Mouse (Mus musculus) hindbrain, embryonic 16.5 days (tissue): ENCODE data around the gene Gng4. TPM values are rescaled to one million over a fixed set of nuclear protein-coding genes. Genes with fewer than 3 reads are reported as not detected.

Source experiments
- ATAC-seq: fragments of 200-750 bp; cut with Nextera tagmentation; 2 replicates; pipeline ENCODE4 v1.8.0; 2017; ENCODE audit warnings: moderate TSS enrichment, moderate library complexity
- H3K27ac ChIP-seq: fragments of 300-500 bp; sonication (generic); 2 replicates; pipeline ENCODE4 v1.5.1; 2014; ENCODE audit warnings: low read depth, mild to moderate bottlenecking, control low read depth, low read length, moderate library complexity
- H3K27me3 ChIP-seq: fragments of 300-500 bp; sonication (generic); replicated peaks from 2 replicates; pipeline ENCODE4 v1.6.1; 2014; ENCODE audit warnings: low read length; ENCODE audit not compliant: control insufficient read depth, insufficient read depth
- H3K36me3 ChIP-seq: fragments of 300-500 bp; sonication (generic); 2 replicates; pipeline ENCODE4 v1.6.1; 2014; ENCODE audit warnings: mild to moderate bottlenecking, low read length, moderate library complexity, mixed read lengths; ENCODE audit not compliant: control insufficient read depth, insufficient read depth
- H3K4me1 ChIP-seq: fragments of 300-500 bp; sonication (generic); 2 replicates; pipeline ENCODE4 v1.6.1; 2014; ENCODE audit warnings: low read depth, low read length; ENCODE audit not compliant: control insufficient read depth, insufficient read depth
- H3K4me2 ChIP-seq: fragments of 300-500 bp; sonication (generic); 2 replicates; pipeline ENCODE4 v1.6.1; 2014; ENCODE audit warnings: mild to moderate bottlenecking, low read length, control low read depth, moderate library complexity
- H3K4me3 ChIP-seq: fragments of 300-500 bp; sonication (generic); 2 replicates; pipeline ENCODE4 v1.5.1; 2014; ENCODE audit warnings: mild to moderate bottlenecking, low read length, control low read depth, moderate library complexity
- H3K9ac ChIP-seq: fragments of 300-500 bp; sonication (generic); 2 replicates; pipeline ENCODE4 v1.6.1; 2014; ENCODE audit warnings: low read depth, mild to moderate bottlenecking, control low read depth, low read length, moderate library complexity
- H3K9me3 ChIP-seq: fragments of 300-500 bp; sonication (generic); 2 replicates; pipeline ENCODE4 v1.6.1; 2014; ENCODE audit warnings: mild to moderate bottlenecking, low read length, moderate library complexity; ENCODE audit not compliant: control insufficient read depth
- WGBS: fragments of 180-500 bp; shearing (Covaris S2); extraction: QIAGEN DNeasy Blood & Tissue Kit; methylation state at CpG from one replicate; pipeline ENCODE4 v1.1.7; 2014; 5-methylcytosine and 5-hydroxymethylcytosine counted together
- polyA plus RNA-seq: library from polyadenylated mRNA; unstranded; fragments of >200 nt; fragmentation: Nextera tagmentation; extraction: Ambion mirVana; gene quantifications from 2 replicates; pipeline ENCODE4 v1.2.1, GENCODE M21; 2015

The Gng4 gene
- polyA plus RNA-seq, 1 experiment from 2014 or later: 105 TPM

- Histone ChIP-seq H3K36me3 (no peaks in the 10 kb centered on the region), H3K4me3 (no peak overlapping the region), H3K9ac (no peak overlapping the region), H3K9me3 (peaks cover 16% of the 10 kb centered on the region), H3K27me3 (no peaks in the 10 kb centered on the region), H3K4me2 (no peak overlapping the region), H3K27ac (no peak overlapping the region), H3K4me1 (no peaks in the 10 kb centered on the region)
- 63% methylated on average over 2 of the region's 2 CpGs for whole genome bisulfite sequencing
- no peak for ATAC-seq
Observed at GRCm38 (mm10) chr13:13835180-13835579, 51.3 kb downstream of the Gng4 start.

GRCm38 (mm10) chr13:13845021-13845420 is 61.2 kb downstream of the Gng4 start:
- no peak overlapping the region for H3K9ac ChIP-seq
- H3K4me1 ChIP-seq: no peaks in the 10 kb centered on the region
- H3K36me3 ChIP-seq: no peaks in the 10 kb centered on the region
- no peaks in the 10 kb centered on the region for H3K27me3 ChIP-seq
- H3K4me2 ChIP-seq: no peak overlapping the region
- no peaks in the 10 kb centered on the region for H3K9me3 ChIP-seq
- 71% methylated on average over 4 of the region's 4 CpGs for WGBS
- no peak for ATAC-seq
- H3K4me3 ChIP-seq: no peak overlapping the region
- H3K27ac ChIP-seq: no peak overlapping the region

GRCm38 (mm10) chr13:13847075-13847599 is 63.3 kb downstream of the Gng4 start:
- H3K9ac ChIP-seq: no peak overlapping the region
- H3K4me3 ChIP-seq: no peak overlapping the region
- H3K27me3 ChIP-seq: no peaks in the 10 kb centered on the region
- WGBS: 83% methylated on average over 3 of the region's 3 CpGs
- no peak overlapping the region for H3K27ac ChIP-seq
- no peak for ATAC-seq
- no peak overlapping the region for H3K4me2 ChIP-seq
- H3K4me1 ChIP-seq: no peaks in the 10 kb centered on the region
- H3K36me3 ChIP-seq: no peaks in the 10 kb centered on the region
- no peaks in the 10 kb centered on the region for H3K9me3 ChIP-seq

DNA sequence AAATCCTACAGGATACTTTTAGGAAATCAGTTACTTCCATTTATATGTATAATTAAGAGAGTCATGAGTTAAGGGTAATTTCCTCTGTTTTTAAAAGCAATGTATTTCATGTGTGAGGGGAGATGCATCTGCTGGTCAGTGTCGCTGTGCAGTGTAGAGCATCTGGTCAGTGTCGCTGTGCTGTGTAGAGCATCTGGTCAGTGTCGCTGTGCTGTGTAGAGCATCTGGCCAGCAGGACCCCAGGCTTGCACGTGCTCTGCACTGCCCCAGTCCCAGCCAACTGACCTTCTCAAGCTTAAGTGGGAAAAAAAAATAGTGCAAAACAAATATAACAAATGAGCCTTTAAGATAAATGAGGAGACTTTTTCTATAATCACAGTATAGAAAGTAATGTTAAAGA is 73.3 kb downstream of the Gng4 start:
- Histone ChIP-seq H3K9ac (no peak overlapping the region), H3K4me3 (no peak overlapping the region), H3K27me3 (no peaks in the 10 kb centered on the region), H3K4me2 (no peak overlapping the region), H3K27ac (no peak overlapping the region), H3K9me3 (no peaks in the 10 kb centered on the region), H3K4me1 (no peaks in the 10 kb centered on the region), H3K36me3 (no peaks in the 10 kb centered on the region)
- no peak for ATAC-seq
- WGBS: 72% methylated on average over 4 of the region's 4 CpGs

GRCm38 (mm10) chr13:13862346-13862745 is 78.5 kb downstream of the Gng4 start:
- WGBS: 57% methylated on average over 11 of the region's 11 CpGs
- ATAC-seq: no peak

DNA sequence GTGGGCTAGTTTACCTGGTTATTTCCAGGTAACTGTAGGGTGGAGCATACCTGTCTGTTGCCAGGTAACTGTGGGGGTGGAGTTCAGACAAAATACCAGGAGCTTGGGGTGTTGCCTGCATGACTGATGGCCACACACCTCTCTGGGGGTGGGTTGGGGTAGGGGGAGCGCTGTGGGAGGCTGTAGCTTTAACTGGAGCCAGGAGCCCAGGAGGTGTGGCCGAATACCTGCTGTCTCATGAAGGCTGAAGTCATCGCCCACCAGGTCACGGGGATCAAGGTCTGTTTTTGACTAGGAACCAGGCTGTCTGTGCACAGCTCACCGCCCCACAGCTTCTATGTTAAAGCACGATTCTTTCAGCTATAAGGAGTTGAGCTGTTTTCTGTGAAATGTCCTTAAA is 79.1 kb downstream of the Gng4 start:
- Histone ChIP-seq H3K9ac (no peak overlapping the region), H3K9me3 (no peaks in the 10 kb centered on the region), H3K4me2 (no peak overlapping the region), H3K4me3 (no peak overlapping the region), H3K27ac (no peak overlapping the region), H3K4me1 (no peaks in the 10 kb centered on the region), H3K36me3 (no peaks in the 10 kb centered on the region), H3K27me3 (no peaks in the 10 kb centered on the region)
- WGBS: 50% methylated on average over 6 of the region's 6 CpGs
- no peak for ATAC-seq

More at GRCm38 (mm10) chr13:13862346-13862745, 78.5 kb downstream of the Gng4 start:
- Histone ChIP-seq H3K27ac (no peak overlapping the region), H3K4me1 (no peaks in the 10 kb centered on the region), H3K9ac (no peak overlapping the region), H3K27me3 (no peaks in the 10 kb centered on the region), H3K4me2 (no peak overlapping the region), H3K4me3 (no peak overlapping the region), H3K36me3 (no peaks in the 10 kb centered on the region), H3K9me3 (no peaks in the 10 kb centered on the region)

GRCm38 (mm10) chr13:13866339-13866738 is 82.5 kb downstream of the Gng4 start:
- H3K9ac ChIP-seq: no peak overlapping the region
- WGBS: 74% methylated on average over 2 of the region's 2 CpGs
- no peak overlapping the region for H3K4me2 ChIP-seq
- no peak overlapping the region for H3K27ac ChIP-seq
- no peaks in the 10 kb centered on the region for H3K4me1 ChIP-seq
- no peak for ATAC-seq
- no peaks in the 10 kb centered on the region for H3K27me3 ChIP-seq
- no peaks in the 10 kb centered on the region for H3K9me3 ChIP-seq
- H3K4me3 ChIP-seq: no peak overlapping the region
- H3K36me3 ChIP-seq: no peaks in the 10 kb centered on the region

DNA sequence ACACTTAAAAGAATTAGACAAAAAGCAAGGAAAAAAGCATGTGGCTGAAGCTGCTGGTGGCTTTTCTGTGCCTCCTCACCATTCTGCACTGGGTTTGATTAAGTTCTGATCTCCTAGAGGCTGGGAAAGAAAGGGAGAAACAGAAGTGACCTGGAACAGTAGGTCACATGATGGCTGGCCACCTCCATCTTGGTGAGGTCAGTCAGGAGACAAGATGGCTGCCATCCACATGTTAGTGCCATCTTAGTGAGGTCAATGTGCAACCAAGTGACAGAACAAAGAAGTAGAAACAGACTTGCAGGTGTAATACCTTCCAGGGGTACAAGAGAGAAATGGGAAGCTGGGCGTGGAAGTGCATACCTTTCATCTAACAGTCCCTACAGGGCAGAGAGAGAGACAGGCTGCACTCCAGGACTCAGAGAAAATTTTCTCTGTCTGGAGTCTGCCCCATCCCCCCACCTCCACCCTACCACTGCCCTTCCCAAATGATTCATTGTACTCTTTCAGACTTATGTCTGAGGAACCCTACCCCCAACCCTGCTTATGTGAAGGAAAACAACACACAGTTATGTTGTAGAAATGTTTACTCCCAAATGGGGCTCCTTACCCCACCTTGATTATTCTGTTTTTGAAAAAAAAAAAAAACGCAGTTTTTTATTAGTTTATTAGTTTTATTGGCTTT is 83.4 kb downstream of the Gng4 start:
- Histone ChIP-seq H3K4me2 (no peak overlapping the region), H3K4me1 (no peaks in the 10 kb centered on the region), H3K27ac (no peak overlapping the region), H3K36me3 (no peaks in the 10 kb centered on the region), H3K4me3 (no peak overlapping the region), H3K9me3 (no peaks in the 10 kb centered on the region), H3K9ac (no peak overlapping the region), H3K27me3 (no peaks in the 10 kb centered on the region)
- 0 out of 2 replicates have a peak, but pooled peaks have one; percentile 2 for ATAC-seq
- 94% methylated on average over 2 of the region's 2 CpGs for WGBS

- no peak overlapping the region for H3K4me2 ChIP-seq
- H3K9ac ChIP-seq: no peak overlapping the region
- no peaks in the 10 kb centered on the region for H3K9me3 ChIP-seq
- H3K36me3 ChIP-seq: no peaks in the 10 kb centered on the region
- H3K4me1 ChIP-seq: no peaks in the 10 kb centered on the region
- peak; percentile 95 for ATAC-seq
- H3K4me3 ChIP-seq: no peak overlapping the region
- 10% methylated on average over 3 of the region's 3 CpGs for whole genome bisulfite sequencing
- H3K27ac ChIP-seq: no peak overlapping the region
- H3K27me3 ChIP-seq: no peaks in the 10 kb centered on the region
Observed at GRCm38 (mm10) chr13:13867922-13868321, 84.1 kb downstream of the Gng4 start.
